Mouse (Mus musculus): ENCODE measurements at regions not wholly inside any gene's neighbourhood (a gene's known extent, or its start where the extent isn't known, plus 50 kb on each side); places are given as distances from the start of the nearest gene placed in this dataset.

DNA sequence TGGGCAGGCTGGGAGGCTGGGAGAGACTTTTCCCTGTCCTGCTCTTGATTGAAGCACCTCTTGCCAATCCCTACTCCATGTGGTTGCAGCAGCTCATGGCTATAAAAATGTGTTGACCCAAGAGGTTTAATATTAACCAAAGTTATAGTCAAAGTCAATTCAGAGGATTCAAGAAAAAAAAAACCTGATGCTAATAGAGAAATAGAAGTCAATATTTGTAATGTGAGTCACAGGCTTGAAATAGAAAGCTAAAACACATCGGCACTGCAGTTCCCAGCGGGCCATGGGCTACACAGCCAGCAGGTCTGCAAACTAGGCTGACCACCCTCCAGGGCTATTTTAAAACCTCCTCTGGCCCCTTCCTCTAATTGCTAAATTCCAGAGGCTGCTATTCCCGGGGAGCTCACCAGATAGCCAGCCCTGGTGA, 53.2 kb upstream of the Bmp2 start:
- DNase-seq (ENCODE audit: low spot score): no peak

DNA sequence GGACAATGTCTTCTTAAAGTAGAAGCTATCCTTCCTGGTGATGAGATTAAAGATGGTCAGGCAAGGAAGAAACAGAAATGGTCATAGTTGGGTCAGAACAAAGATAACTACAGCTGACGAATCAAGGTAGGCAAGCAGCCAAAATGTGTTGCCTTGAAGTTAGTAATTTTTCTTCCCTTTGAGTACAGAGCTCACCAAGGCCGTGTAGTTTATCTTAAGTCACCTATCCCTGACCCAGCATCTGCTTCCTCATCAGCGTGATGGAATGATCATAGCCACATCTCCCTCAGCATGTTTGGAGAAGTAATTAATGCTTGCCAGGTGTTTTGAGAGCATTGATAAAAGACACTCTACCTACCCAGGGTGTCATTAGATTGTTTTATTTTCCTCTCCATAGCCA, 52.1 kb upstream of the Bmp2 start:
- DNase-seq (ENCODE audit: low spot score): no peak
